Mouse (Mus musculus): ENCODE measurements around the gene Cnp.
"Not testable (repeated sequence)": the region's sequence is repeated elsewhere in the genome, so short reads cannot be mapped to it uniquely, and the experiment has no call there.

The Cnp gene

GRCm38 (mm10) chr11:100574708-100575483, at the start of gene Cnp:
TSS of gene Cnp (plus strand) at chr11:100574904.
- peak; percentile 38 for ATAC-seq (ENCODE audit: low TSS enrichment)

- ATAC-seq (ENCODE audit: low TSS enrichment), result no peak
These were observed 49.6 kb upstream of the Cnp start for GRCm38 (mm10) chr11:100524987-100525630.

- ATAC-seq (ENCODE audit: low TSS enrichment), result no peak
These were observed 48.5 kb upstream of the Cnp start for GRCm38 (mm10) chr11:100526052-100526816.

GRCm38 (mm10) chr11:100527066-100527457, 47.6 kb upstream of the Cnp start:
- ATAC-seq (ENCODE audit: low TSS enrichment), result peak; percentile 31

- ATAC-seq (ENCODE audit: low TSS enrichment), result peak; percentile 94
These were observed 47.0 kb upstream of the Cnp start, which contains the start of gene Acly for GRCm38 (mm10) chr11:100527458-100528374. TSS of gene Acly (minus strand) at chr11:100528000.

- no peak for ATAC-seq (ENCODE audit: low TSS enrichment)
These were observed 46.1 kb upstream of the Cnp start for GRCm38 (mm10) chr11:100528375-100529165.

GRCm38 (mm10) chr11:100533871-100534270, 40.8 kb upstream of the Cnp start:
- ATAC-seq (ENCODE audit: low TSS enrichment), result no peak

- not testable (repeated sequence) for ATAC-seq (ENCODE audit: low TSS enrichment)
These were observed 40.3 kb upstream of the Cnp start for GRCm38 (mm10) chr11:100534411-100534810.

- ATAC-seq (ENCODE audit: low TSS enrichment), result not testable (repeated sequence)
These were observed 39.9 kb upstream of the Cnp start for GRCm38 (mm10) chr11:100534821-100535220.

- ATAC-seq (ENCODE audit: low TSS enrichment), result no peak
These were observed 38.7 kb upstream of the Cnp start for GRCm38 (mm10) chr11:100535996-100536395.

- ATAC-seq (ENCODE audit: low TSS enrichment), result no peak
These were observed 38.2 kb upstream of the Cnp start for GRCm38 (mm10) chr11:100536466-100536865.

- no peak for ATAC-seq (ENCODE audit: low TSS enrichment)
These were observed 33.7 kb upstream of the Cnp start for GRCm38 (mm10) chr11:100540966-100541365.

- no peak for ATAC-seq (ENCODE audit: low TSS enrichment)
These were observed 33.1 kb upstream of the Cnp start for GRCm38 (mm10) chr11:100541577-100541976.

- ATAC-seq (ENCODE audit: low TSS enrichment), result peak; percentile 100
These were observed 29.6 kb upstream of the Cnp start, which contains the start of gene Ttc25 for GRCm38 (mm10) chr11:100544832-100545745. TSS of gene Ttc25 (plus strand) at chr11:100545607.

GRCm38 (mm10) chr11:100545746-100546085, 29.0 kb upstream of the Cnp start:
- ATAC-seq (ENCODE audit: low TSS enrichment), result peak; percentile 31; the same call in 1 of the 2 replicates

GRCm38 (mm10) chr11:100546955-100547354, 27.7 kb upstream of the Cnp start:
- no peak for ATAC-seq (ENCODE audit: low TSS enrichment)

- ATAC-seq (ENCODE audit: low TSS enrichment), result no peak
These were observed 26.6 kb upstream of the Cnp start for GRCm38 (mm10) chr11:100548141-100548540.

GRCm38 (mm10) chr11:100549466-100549865, 25.2 kb upstream of the Cnp start:
- ATAC-seq (ENCODE audit: low TSS enrichment), result no peak

GRCm38 (mm10) chr11:100550101-100550500, 24.6 kb upstream of the Cnp start:
- no peak for ATAC-seq (ENCODE audit: low TSS enrichment)
